Mouse (Mus musculus) cerebellum, adult 2 months (tissue): ENCODE results near the gene Hnrnpul2.

Experiments
- CTCF ChIP-seq: fragments of 200-500 bp; IDR thresholded peaks from 2 replicates; pipeline ENCODE4 v1.5.1; 2011; ENCODE audit warnings: low read depth, mild to moderate bottlenecking, control low read depth, low read length, moderate library complexity, borderline replicate concordance; ENCODE audit not compliant: insufficient read depth
- POLR2A ChIP-seq: fragments of 200-500 bp; IDR thresholded peaks from 2 replicates; pipeline ENCODE4 v1.6.1; 2011; ENCODE audit warnings: low read length, control low read depth, borderline replicate concordance; ENCODE audit not compliant: insufficient read depth

- TF ChIP-seq CTCF (no peak), POLR2A (no peak)
These were observed 55.2 kb downstream of the Hnrnpul2 start for GRCm38 (mm10) chr19:8875031-8875430.
